Mouse (Mus musculus) MN1 (cell line): Measurements from ENCODE around the gene Sdc1.

Experiments used
- DNase-seq: peaks from one replicate; pipeline ENCODE4 v3.0.0-alpha.2; 2016; ENCODE audit warnings: low spot score

Gene Sdc1

DNA sequence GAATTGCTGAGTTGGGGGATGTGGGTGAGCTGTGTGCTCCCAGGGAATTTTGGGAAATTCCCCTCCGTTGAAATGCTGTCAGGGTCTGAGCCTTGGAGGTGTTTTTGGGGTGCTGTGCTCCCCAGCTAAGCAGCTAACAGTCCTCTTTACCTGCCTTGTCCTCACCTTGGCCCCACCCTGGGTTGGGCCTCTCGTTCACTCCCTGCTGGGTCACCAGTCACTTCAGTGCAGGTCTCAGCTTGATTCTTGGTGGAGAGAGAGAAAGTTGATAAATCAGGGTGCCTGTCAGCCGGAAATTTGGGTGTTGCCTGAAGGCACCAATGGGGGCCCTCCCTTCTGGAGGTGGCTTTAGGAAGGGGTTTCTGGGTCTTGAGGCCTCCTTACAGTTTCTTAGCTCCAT lies 11.4 kb downstream of the Sdc1 start:
- DNase-seq: no peak

DNA sequence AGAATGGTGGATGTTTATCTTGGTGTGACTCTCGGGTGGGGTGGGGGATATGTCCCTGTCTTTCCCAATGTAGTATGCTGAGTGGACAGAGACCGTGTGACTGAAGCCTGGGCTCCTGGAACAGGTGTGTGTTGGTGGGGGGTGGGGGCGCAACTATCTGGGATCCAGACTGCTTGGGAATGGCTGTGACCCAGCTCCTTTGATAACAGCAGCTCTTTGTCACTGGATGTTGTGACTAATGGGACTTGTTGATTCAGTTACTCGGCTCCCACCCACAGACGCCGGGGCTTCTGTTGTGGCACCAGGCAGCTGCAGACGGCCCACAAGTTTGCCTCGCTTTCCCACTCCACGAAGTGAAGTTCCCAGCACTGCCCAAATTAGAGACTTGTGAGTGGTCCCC lies 13.1 kb downstream of the Sdc1 start:
- DNase-seq: no peak

DNA sequence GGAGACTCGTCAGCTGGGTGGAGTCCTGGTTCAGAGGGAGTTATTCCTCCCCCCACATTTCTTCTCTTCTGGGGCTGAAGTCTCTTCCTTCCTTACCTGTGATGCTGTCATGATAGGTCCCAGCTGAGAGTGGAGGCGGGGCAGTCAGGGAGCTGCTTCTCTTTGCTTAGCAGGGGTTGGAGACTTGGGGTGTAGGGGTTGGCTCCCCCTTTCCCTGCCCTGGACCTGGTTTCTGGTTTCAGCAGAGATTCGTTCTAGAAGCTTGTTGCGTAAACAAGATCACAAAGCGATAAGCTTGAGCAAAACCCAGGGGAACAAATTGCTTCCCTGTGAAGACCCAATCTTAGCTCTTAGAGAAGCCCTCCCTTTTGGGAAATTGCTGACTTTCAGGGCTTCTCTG lies 15.4 kb downstream of the Sdc1 start:
- DNase-seq: no peak

DNA sequence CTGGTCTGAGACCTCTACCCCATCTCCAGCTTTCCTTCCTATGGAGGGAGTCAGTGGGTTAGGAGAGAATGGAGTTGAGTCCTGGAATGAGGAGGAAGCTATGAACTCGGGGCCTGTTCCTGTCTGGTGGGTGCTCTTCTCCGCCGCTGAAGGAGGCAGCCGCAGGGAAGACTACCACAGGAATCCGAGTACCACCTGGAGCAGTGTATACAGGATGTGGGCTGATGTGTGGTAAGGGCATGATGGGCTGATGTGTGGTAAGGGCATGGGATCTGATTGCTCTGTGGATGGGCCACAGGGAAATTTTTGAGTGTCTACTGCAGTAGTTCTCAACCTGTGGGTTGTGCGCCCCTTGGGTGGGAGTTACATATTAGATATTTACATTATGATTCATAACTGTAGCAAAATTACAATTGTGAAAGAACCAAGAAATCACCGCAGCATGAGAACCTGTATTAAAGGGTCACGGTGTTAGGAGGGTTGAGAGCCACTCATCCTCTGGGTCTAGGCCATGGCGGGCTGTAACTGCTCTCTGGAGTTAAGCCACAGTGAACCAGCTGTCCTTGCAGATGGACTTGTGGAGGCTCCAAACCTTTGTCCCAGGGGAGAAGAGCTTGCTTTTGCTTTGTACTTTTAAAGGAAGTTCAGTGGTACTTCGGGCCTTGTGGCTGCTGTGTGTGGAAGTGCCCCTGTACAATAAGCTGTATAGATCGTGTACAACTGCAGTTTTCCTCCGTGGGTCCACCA lies 16.0 kb downstream of the Sdc1 start:
- no peak for DNase-seq

DNA sequence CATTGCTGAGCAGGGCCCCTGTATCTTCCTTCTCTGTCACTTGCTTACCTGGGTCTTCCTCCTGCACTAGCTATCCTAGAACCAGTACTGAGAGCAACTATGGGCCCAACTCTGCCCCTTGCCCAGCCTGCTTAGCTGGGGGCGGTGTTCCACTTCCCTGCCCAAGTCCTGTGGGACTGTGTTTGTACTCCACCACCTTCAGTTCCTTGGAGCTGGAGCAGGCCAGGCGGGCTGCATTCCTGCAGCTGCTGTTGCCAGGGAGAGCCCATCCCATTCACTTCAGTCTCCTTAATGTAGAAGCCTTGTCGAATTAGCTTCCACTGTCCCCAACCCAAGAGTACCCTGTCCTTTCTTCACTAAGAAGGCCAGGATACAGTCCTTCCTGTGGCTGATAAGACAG lies 17.3 kb downstream of the Sdc1 start:
- DNase-seq: no peak

DNA sequence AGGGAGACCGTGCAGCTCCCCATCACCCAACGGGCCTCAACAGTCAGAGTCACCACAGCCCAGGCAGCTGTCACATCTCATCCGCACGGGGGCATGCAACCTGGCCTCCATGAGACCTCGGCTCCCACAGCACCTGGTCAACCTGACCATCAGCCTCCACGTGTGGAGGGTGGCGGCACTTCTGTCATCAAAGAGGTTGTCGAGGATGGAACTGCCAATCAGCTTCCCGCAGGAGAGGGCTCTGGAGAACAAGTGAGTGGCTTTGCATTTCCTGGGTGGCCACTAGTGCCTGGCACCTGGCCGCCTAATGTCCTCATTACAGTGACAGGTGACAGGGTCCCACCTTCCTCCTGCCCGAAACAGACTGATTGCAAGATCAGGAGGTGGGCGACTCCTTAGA lies 19.5 kb downstream of the Sdc1 start:
- DNase-seq: no peak

DNA sequence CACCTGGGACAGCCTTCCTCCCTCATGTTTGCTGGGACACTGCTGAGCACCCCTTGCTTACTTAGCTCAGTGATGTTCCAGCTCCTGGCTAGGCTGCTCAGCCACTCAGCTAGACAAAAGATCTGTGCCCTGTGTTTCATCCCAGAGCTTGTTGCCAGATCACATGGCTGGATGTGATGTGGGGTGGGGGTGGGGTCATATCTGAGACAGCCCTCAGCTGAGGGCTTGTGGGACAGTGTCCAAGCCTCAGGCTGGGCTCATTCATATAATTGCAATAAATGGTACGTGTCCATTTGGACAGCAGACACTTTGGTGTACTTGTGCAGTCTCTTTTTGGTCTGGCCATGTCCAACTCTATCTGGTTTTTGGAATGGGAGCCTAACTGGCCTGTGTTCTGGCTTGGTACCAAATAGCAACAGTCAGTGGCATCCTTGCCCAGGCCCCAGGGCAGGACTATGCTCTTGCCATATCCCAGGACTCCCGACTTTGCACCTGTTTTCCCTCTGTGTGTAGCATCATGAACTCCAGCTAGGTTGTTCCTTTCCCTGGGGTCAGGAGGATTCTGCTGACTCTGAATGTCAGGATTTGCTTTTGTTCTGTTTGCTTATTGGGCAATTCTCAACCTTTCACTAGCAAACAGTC lies 22.4 kb downstream of the Sdc1 start:
- DNase-seq: no peak

DNA sequence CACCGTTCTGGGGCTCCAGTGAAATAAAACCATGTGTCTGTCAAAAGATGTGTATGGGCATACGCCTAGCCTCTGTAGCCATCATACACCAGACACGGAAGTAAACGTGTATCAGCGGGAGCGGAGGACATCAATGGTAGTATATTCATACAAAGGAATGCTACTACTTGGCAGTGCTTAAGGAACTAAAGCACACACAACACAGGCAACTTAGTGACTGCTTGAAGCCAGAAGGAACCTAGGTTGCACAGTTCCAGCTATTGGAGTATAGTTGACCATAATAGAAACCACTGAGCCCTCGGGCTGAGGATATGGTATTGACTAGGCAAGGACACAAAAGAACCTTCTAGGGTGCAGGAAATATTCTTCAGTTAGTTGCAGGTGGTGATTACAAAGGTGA lies 26.8 kb downstream of the Sdc1 start:
- DNase-seq: no peak

DNA sequence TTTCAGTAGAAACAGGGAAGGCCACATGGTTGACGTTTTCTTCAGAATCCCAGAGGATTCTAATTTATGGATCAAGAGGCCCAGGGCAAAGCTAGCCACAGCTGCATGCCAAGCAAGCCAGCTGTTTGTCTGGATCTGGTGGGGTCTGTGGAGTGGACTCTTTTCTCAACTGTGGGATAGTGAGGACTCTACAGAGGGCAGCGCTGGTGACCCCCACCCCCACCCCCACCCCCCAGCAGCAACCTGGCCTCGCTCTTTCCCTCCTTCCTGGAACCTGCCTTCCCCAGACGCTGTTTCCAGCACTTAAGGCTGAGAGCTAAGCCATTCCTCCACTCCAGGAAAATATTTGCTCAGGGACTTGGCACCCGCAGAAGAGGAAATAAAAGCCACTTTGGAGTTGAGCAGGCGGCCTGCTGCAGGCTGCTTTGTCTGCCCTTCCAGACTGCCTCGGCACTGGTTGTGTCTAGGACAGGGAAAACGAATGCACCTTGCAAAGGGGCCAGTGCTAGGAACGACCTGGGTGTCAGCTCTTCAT lies 27.4 kb downstream of the Sdc1 start:
- DNase-seq: no peak

DNA sequence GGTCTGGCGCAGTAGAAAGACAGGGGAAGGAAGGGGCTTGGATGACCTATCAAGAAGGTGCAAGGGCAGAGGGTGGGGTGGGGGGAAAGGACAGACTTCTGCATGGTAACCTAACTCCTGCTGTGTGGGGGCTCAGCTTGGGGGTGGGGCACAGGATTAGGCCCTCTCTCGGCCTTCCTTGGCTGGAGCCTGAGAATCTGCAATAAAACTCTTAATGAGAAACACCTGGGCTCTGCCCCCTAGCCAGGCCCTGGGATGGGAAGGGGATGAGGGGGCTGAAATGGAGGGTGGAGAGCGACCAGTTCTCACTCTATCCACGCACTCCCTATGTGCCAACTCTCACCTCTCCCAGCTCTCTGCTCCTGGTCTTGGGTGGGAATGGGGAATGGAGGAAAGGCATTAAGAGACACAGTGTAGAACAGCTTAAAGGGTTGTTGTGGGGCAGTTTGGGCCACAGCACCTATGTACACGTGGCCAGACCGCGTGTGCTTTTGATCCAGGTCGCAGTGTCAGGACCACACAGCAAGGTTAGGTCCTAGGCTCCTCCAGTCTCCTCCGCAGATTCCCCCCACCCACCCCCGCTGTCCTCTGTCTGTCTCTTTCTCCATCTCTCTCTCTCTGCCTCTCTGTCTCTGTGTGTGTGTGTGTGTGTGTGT lies 32.4 kb downstream of the Sdc1 start:
- DNase-seq: no peak

DNA sequence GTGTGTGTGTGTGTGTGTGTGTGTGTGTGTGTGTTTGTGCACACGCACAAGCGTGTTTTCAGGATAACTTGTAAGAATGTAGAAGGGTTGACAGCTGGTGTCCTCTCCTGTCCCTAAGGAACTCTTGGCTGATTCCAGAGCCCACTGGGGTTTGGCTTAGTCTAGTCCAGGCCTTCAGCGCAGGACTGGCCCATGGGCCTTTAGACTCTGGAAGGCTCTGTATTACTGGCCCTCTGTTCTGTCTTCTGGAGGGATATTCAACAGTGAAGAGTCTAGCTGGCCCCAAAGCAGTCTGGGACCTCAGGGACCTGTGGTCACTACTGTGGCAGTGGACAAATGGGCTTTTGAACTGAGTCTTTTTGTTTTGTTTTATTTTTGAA lies 32.9 kb downstream of the Sdc1 start:
- DNase-seq: no peak

DNA sequence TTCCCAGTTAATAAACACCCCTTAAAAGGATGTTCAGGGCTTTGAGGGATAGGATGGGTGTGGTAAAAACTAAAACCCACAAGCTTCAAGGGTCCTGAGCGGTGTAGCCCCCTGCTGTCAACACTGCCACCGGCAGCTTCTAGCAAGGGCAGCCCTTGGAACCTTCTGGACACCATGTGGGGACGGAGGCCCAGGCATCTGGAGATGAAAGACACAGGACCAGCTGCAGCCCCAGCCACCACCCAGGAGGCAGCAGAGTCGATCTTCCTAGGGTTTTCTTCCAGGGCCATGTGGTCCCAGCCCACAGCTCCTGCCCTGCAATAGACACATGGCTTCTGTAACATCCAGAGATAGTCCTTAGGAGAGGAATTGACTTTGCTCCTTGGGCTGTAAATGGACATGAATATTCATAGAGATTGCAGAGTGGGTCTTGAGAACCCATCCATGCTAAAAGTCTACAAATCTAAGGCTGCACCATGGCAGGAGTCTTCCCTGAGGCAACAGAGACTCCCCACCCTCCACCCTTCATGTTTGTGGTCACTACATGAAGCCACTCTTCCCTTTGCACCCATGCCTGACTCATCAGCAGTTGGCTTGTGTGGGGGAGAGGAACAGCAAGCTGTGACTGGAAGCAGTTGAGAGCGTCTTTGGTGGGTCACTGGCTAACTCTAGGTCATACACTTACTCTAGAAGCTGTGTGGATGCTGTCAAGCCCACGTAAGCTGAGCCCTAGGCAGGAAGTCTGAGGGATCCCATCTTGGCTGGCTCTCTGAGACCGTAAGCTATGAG lies 34.0 kb downstream of the Sdc1 start:
- peak; percentile 22 for DNase-seq

DNA sequence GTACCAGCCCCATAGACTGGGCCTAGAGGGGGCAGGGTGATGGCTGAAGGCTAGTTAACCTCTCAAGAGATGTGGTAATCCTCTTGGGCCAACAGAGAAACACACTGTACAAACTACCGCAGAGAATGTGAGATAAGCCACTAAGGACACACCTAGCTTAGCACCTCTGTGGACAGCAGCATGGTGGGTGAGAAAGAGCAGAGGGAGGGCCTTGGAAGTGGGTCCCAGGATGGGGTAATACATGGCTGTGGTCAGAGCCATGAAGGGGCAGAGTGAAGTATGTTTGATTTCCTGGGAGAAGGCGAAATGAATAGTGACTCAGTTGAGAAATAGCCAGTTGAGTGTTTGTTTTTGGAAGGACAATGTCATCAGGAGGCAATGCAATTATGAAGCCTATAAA lies 38.0 kb downstream of the Sdc1 start:
- DNase-seq: no peak

DNA sequence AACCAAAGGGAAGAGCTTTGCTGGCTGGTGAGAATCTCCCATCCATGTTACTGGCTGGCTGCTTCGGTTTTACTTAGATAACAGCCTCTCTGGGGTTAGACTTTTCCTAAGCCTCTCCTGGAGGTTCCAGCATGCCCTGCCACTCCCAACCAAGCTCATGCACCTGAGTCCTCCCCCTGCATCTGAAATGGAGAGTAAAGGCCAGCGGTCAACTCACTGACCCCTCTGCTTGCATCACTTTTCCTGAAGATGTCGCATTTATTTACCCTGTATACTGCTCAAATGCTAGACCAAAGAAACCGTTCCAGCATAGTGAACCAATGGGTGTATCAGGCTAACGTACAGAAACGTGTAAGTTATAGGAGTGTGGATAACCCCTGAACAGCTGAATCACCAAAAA lies 38.5 kb downstream of the Sdc1 start:
- DNase-seq: no peak

DNA sequence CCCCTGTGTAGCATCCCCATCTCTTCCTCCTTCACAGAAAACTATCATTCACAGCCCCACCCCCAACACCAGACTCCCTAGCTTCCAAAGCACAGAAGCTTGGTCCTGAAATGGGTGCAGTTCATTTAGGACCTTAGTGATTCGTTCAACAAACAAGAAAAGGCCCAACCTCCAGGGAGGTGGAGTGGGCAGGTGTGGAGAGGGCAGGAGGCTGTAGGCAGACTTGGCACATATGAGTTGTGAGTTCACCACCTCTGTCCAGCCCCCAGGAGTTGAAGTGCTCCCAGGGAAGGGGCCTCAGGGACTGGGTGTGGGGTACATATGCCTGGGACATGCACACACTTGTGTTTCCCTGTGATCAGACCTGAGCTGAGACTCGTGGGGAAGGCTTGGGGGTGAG lies 39.8 kb downstream of the Sdc1 start:
- DNase-seq: no peak

DNA sequence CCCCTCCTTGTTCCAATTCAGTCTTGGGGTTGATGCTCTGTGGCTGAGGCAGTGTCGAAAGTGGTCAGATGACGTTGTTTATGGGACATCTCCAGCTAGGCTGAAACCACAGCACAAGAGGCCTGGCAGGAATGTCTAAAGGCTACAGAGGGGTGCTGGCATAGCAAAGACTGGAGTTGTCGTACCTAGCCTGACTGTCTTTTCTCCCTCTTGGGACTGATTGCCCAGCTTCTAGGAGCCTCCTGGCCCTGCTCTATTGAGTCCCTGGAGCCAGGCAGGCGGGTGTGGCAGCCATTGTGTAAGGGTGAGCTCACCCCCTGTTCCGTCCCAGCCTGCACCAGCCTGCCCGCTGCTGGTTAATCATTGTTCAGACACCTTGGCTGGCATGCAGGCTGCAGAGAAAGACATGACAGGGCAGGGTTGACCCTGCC lies 40.3 kb downstream of the Sdc1 start:
- peak; percentile 57 for DNase-seq

DNA sequence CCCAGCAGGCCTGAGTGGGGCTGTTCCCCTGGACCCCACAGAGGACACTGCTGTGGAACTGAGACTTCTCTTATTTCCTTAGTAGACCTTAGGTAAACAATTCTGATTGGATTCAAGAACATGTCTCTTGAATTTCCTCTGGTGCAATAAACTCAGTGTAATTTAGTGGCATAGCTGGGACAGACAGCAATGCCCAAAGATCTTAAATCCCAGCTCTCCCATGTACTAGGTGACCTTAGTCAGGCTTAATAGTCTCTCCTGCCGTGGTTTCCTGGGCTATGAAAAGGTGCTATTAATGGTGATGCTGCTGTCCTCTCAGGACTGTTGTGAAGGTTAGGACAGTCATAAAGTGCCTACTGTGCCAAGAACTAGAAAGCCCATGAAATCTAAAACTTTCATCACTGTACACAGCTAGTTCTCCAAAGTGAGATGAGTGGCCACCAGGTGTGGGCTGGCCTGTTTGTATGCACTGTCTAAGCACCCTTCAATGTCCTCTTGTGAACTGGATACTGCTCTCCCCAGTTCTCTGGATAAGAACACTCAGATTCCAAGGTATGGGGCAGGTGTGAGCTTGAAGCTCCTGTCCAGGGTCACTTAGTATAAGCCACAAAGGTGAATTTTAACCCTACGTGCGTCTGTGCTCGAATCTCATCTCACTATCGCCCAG lies 40.9 kb downstream of the Sdc1 start:
- no peak for DNase-seq

DNA sequence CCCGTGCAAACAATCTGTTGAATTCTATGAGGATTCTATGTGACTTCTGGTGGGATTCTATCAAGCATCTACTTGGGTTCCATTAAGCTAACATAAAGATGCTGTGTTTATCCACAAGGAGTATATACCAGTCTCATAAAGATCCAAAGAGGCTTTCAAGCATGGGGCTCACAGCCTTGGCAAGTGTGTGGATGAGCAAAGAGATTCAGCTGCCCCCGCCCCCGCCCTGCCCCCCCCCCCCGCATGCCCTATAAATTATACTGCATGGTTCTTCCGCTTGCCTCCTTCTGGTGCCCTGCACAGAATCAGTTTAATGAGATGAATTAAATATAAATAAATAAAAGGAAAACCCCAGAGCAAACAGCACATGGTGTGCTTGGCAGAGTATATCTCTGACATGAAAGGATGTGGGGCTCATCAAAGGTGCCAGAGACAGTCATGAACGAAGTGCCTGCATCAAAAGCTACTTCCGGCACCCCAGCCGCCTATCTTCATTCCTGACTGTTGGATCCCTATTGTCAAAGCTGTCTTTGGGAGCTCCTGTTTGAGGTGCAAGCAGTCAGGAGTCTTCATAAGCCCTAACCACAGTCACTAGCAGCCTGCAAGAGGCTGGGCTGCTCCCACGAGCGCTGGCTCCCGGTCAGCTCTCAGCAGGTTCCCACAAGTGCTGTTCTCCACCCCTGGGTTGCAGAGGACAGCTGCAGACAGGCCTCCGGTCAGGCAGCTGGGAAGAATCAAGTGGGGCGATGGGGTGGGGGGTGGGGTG lies 46.5 kb downstream of the Sdc1 start:
- DNase-seq: peak; percentile 67

DNA sequence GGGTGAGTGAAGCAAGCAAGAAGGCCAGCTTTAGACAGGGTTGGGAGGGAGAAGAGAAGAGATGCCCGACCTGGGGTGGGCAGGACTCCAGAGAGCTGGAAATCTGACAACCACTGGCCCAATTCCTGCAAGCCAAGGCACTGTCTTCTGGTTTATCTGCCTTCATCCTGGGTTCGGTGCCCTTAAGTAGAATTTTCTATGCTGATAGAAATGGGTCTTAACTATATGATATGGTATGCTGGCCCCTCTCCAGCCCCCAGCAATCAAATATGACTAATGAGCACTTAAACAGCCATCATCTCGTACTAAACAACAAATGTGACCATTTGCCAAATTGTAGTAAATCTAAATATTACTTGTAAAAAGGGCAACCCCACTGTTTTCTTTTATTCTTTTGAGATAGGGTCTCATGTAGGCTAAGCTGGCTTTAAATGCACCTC lies 47.1 kb downstream of the Sdc1 start:
- no peak for DNase-seq

DNA sequence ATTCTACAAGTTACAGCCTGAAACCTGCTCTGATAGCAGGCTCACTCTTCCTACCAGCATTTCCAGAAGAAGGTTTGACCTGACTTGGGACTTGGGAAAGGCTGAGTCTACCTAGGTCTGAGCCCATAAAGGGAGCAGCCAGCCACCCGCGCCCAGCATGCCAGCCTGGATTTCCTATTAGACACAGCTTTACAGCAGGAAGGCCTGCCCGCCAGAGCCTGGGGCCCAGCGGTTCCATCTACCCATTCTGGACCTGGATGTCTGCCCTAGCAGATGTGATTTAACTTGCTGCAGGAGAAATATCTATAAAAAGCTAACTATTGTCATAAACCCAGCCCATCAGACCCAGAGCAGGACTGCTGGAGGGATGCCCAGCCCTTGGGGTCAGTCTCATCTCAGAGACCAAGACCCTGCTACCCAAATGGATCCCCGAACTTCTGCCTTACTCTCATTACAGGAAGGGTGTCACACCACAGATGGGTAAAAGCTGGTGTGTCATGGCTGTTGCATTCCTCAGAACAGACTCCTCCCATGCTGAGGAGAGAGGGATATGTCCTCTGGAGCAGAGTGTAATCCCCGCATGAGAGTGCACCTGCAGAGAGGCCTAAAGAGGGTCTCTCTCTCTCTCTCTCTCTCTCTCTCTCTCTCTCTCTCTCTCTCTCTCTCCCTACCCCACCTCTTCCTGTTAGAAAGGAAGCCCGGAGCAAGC lies 54.0 kb downstream of the Sdc1 start:
- no peak for DNase-seq
